7 mouse cellular contexts compared by ENCODE assay signal in genomic region chr11:3181250-3181649, GRCm38 (mm10). TPM values are rescaled to one million over a fixed set of nuclear protein-coding genes. Genes with fewer than 3 reads are reported as not detected.
DNase-seq lines count a peak whose midpoint lies in the region; ATAC-seq lines count a peak whose summit lies in the region.
"Not testable (repeated sequence)": the region's sequence is repeated elsewhere in the genome, so short reads cannot be mapped to it uniquely, and the experiment has no call there.

No protein-coding gene starts in this region.

- ATAC-seq in liver, embryonic 13.5 days (ENCODE audit: low read depth); neural tube, embryonic 11.5 days (ENCODE audit: insufficient read depth, low FRiP score, low TSS enrichment): not testable (repeated sequence)

- not testable (repeated sequence) for H3K9ac ChIP-seq in liver, embryonic 13.5 days; neural tube, embryonic 11.5 days (ENCODE audit: low read length)

- H3K4me1 ChIP-seq in embryonic facial prominence, embryonic 10.5 days; liver, embryonic 13.5 days (replicated peaks); neural tube, embryonic 11.5 days (ENCODE audit: control insufficient read depth, insufficient read depth, low read length): not testable (repeated sequence)

- H3K36me3 ChIP-seq in embryonic facial prominence, embryonic 10.5 days (replicated peaks); liver, embryonic 13.5 days; neural tube, embryonic 11.5 days (ENCODE audit: control insufficient read depth, insufficient read depth, low read length): not testable (repeated sequence)

- H3K4me2 ChIP-seq in liver, embryonic 13.5 days; neural tube, embryonic 11.5 days (ENCODE audit: low read depth): not testable (repeated sequence)

- not testable (repeated sequence) for H3K27me3 ChIP-seq in embryonic facial prominence, embryonic 10.5 days (replicated peaks; ENCODE audit: low read depth, poor library complexity, severe bottlenecking); liver, embryonic 13.5 days; neural tube, embryonic 11.5 days (ENCODE audit: control insufficient read depth, insufficient read depth, low read length)

- H3K27ac ChIP-seq in embryonic facial prominence, embryonic 10.5 days (replicated peaks); liver, embryonic 13.5 days; neural tube, embryonic 11.5 days (ENCODE audit: low read depth, low read length): not testable (repeated sequence)

- DNase-seq in adrenal gland, adult 18-20 months (ENCODE audit: low spot score in 2 of 2): peak; percentile 74 to 86
- peak; percentile 29 for DNase-seq in embryonic facial prominence, embryonic 10.5 days (ENCODE audit: low spot score)
- peak; percentile 75 to 79 for DNase-seq in heart, adult 9 months (ENCODE audit: low spot score in 2 of 2)
- peak; percentile 70 to 77 for DNase-seq in layer of hippocampus, adult 18-20 months (ENCODE audit: low spot score in 2 of 2)
- peak; percentile 42 for DNase-seq in liver, embryonic 13.5 days
- peak; percentile 31 for DNase-seq in neural tube, embryonic 11.5 days (ENCODE audit: low spot score)
- DNase-seq in testis, postnatal 10 days (ENCODE audit: low spot score): peak; percentile 90

- H3K4me3 ChIP-seq in embryonic facial prominence, embryonic 10.5 days; liver, embryonic 13.5 days (replicated peaks); neural tube, embryonic 11.5 days (ENCODE audit: low read depth, low read length): not testable (repeated sequence)

- WGBS in embryonic facial prominence, embryonic 10.5 days: 61% methylated on average over 4 of the region's 4 CpGs
- 28% methylated on average over 4 of the region's 4 CpGs for WGBS in liver, embryonic 13.5 days (ENCODE audit: insufficient replicate concordance)
- 68% methylated on average over 4 of the region's 4 CpGs for WGBS in neural tube, embryonic 11.5 days

- peaks cover 12% of the 10 kb centered on the region for H3K9me3 ChIP-seq in embryonic facial prominence, embryonic 10.5 days
- not testable (repeated sequence) for H3K9me3 ChIP-seq in liver, embryonic 13.5 days (replicated peaks); neural tube, embryonic 11.5 days (ENCODE audit: control insufficient read depth, low read length)

RNA-seq across cellular contexts. Expression of gene Sfi1, which starts 12.0 kb away (rescaled TPM):
- total RNA-seq in adrenal gland, adult 18-20 months (2021): 10 to 100 TPM; 42.5 to 53.7 TPM
- polyA plus RNA-seq in embryonic facial prominence, embryonic 10.5 days (2016; fragmentation: Nextera tagmentation; extraction: Ambion mirVana): 12.1 and 12.4 TPM in 2 replicates
- 10 to 100 TPM; 53.9 to 67.2 TPM for total RNA-seq in layer of hippocampus, adult 18-20 months (2021)
- 3.4 and 4.3 TPM in 2 replicates for polyA plus RNA-seq in liver, embryonic 13.5 days (2015; fragmentation: Nextera tagmentation; extraction: Ambion mirVana)
- 9.5 and 9.7 TPM in 2 replicates for polyA plus RNA-seq in neural tube, embryonic 11.5 days (2014; fragmentation: Nextera tagmentation; extraction: Ambion mirVana)

RNA-seq across cellular contexts. Expression of gene Eif4enif1, which starts 20.9 kb away (rescaled TPM):
- total RNA-seq in adrenal gland, adult 18-20 months (2021): 10 to 100 TPM; 46.4 to 58.8 TPM
- polyA plus RNA-seq in embryonic facial prominence, embryonic 10.5 days (2016; fragmentation: Nextera tagmentation; extraction: Ambion mirVana): 65.6 and 69.8 TPM in 2 replicates
- 10 to 100 TPM; 61.8 to 75.5 TPM for total RNA-seq in layer of hippocampus, adult 18-20 months (2021)
- polyA plus RNA-seq in liver, embryonic 13.5 days (2015; fragmentation: Nextera tagmentation; extraction: Ambion mirVana): 22.0 and 22.3 TPM in 2 replicates
- 65.3 and 66.8 TPM in 2 replicates for polyA plus RNA-seq in neural tube, embryonic 11.5 days (2014; fragmentation: Nextera tagmentation; extraction: Ambion mirVana)

Comparison
In these comparisons a context has a peak if more than half of its experiments do, and no peak if none do; other contexts are left out.
1. DNase-seq: peak in every context shown above with its lines; median percentile 90 in testis, postnatal 10 days; 80 in adrenal gland, adult 18-20 months; 77 in heart, adult 9 months; 74 in layer of hippocampus, adult 18-20 months; 42 in liver, embryonic 13.5 days; 31 in neural tube, embryonic 11.5 days; 29 in embryonic facial prominence, embryonic 10.5 days.